Mouse (Mus musculus): Measurements from ENCODE around the gene Wwox. TPM values are rescaled to one million over a fixed set of nuclear protein-coding genes. Genes with fewer than 3 reads are reported as not detected.

Gene Wwox
- polyA plus RNA-seq, 1 experiment, result 13.5 TPM

- TF ChIP-seq POLR2A (IDR thresholded peaks at IDR 0.05; ENCODE audit: borderline replicate concordance, control insufficient read depth, low read depth, low read length) (no peak), CTCF (IDR thresholded peaks at IDR 0.05; ENCODE audit: control insufficient read depth, insufficient read depth, low read length) (no peak)
- Histone ChIP-seq H3K4me1 (ENCODE audit: control insufficient read depth, insufficient read depth, low read length) (no peaks in the 10 kb centered on the region; the same call in 1 of the 2 replicates), H3K27ac (ENCODE audit: control insufficient read depth, insufficient read depth, low read depth, low read length, poor library complexity) (no peak overlapping the region), H3K4me3 (replicated peaks; ENCODE audit: control insufficient read depth, low read depth, low read length) (no peak overlapping the region)
- 60% methylated on average over 9 of the region's 9 CpGs for WGBS
Measured at GRCm38 (mm10) chr8:115237596-115237995, 798.1 kb downstream of the Wwox start.

- TF ChIP-seq POLR2A (IDR thresholded peaks at IDR 0.05; ENCODE audit: borderline replicate concordance, control insufficient read depth, low read depth, low read length) (no peak), CTCF (IDR thresholded peaks at IDR 0.05; ENCODE audit: control insufficient read depth, insufficient read depth, low read length) (no peak)
Measured at GRCm38 (mm10) chr8:115243465-115244027, 804.1 kb downstream of the Wwox start.

GRCm38 (mm10) chr8:115249688-115250366, 810.4 kb downstream of the Wwox start:
- Histone ChIP-seq H3K4me3 (replicated peaks; ENCODE audit: control insufficient read depth, low read depth, low read length) (no peak overlapping the region), H3K27ac (ENCODE audit: control insufficient read depth, insufficient read depth, low read depth, low read length, poor library complexity) (no peak overlapping the region), H3K4me1 (ENCODE audit: control insufficient read depth, insufficient read depth, low read length) (no peaks in the 10 kb centered on the region)
- 68% methylated on average over 22 of the region's 22 CpGs for WGBS
- TF ChIP-seq CTCF (IDR thresholded peaks at IDR 0.05; ENCODE audit: control insufficient read depth, insufficient read depth, low read length) (no peak), POLR2A (IDR thresholded peaks at IDR 0.05; ENCODE audit: borderline replicate concordance, control insufficient read depth, low read depth, low read length) (no peak)

More at GRCm38 (mm10) chr8:115243465-115244027, 804.1 kb downstream of the Wwox start:
- Histone ChIP-seq H3K27ac (ENCODE audit: control insufficient read depth, insufficient read depth, low read depth, low read length, poor library complexity) (no peak overlapping the region), H3K4me3 (replicated peaks; ENCODE audit: control insufficient read depth, low read depth, low read length) (no peak overlapping the region), H3K4me1 (ENCODE audit: control insufficient read depth, insufficient read depth, low read length) (no peaks in the 10 kb centered on the region)
- 88% methylated on average over 9 of the region's 9 CpGs for WGBS

- Histone ChIP-seq H3K4me3 (replicated peaks; ENCODE audit: control insufficient read depth, low read depth, low read length) (no peak overlapping the region), H3K4me1 (ENCODE audit: control insufficient read depth, insufficient read depth, low read length) (no peaks in the 10 kb centered on the region), H3K27ac (ENCODE audit: control insufficient read depth, insufficient read depth, low read depth, low read length, poor library complexity) (no peak overlapping the region)
- TF ChIP-seq POLR2A (IDR thresholded peaks at IDR 0.05; ENCODE audit: borderline replicate concordance, control insufficient read depth, low read depth, low read length) (no peak), CTCF (IDR thresholded peaks at IDR 0.05; ENCODE audit: control insufficient read depth, insufficient read depth, low read length) (no peak)
- 90% methylated on average over 13 of the region's 13 CpGs for WGBS
Measured at GRCm38 (mm10) chr8:115255550-115255949, 816.1 kb downstream of the Wwox start.

GRCm38 (mm10) chr8:115257417-115257816, 818.0 kb downstream of the Wwox start:
- no peaks in the 10 kb centered on the region for H3K4me1 ChIP-seq (ENCODE audit: control insufficient read depth, insufficient read depth, low read length)
- H3K27ac ChIP-seq (ENCODE audit: control insufficient read depth, insufficient read depth, low read depth, low read length, poor library complexity), result no peak overlapping the region
- H3K4me3 ChIP-seq (replicated peaks; ENCODE audit: control insufficient read depth, low read depth, low read length), result no peak overlapping the region
- no peak for TF ChIP-seq POLR2A (IDR thresholded peaks at IDR 0.05; ENCODE audit: borderline replicate concordance, control insufficient read depth, low read depth, low read length)
- TF ChIP-seq CTCF (IDR thresholded peaks at IDR 0.05; ENCODE audit: control insufficient read depth, insufficient read depth, low read length), result no peak
- WGBS, result 85% methylated on average over 17 of the region's 17 CpGs

- Histone ChIP-seq H3K27ac (ENCODE audit: control insufficient read depth, insufficient read depth, low read depth, low read length, poor library complexity) (no peak overlapping the region), H3K4me1 (ENCODE audit: control insufficient read depth, insufficient read depth, low read length) (no peaks in the 10 kb centered on the region), H3K4me3 (replicated peaks; ENCODE audit: control insufficient read depth, low read depth, low read length) (no peak overlapping the region)
- WGBS, result 91% methylated on average over 12 of the region's 12 CpGs
- TF ChIP-seq CTCF (IDR thresholded peaks at IDR 0.05; ENCODE audit: control insufficient read depth, insufficient read depth, low read length) (no peak), POLR2A (IDR thresholded peaks at IDR 0.05; ENCODE audit: borderline replicate concordance, control insufficient read depth, low read depth, low read length) (no peak)
Measured at GRCm38 (mm10) chr8:115259806-115260205, 820.4 kb downstream of the Wwox start.

- H3K4me1 ChIP-seq (ENCODE audit: control insufficient read depth, insufficient read depth, low read length), result no peaks in the 10 kb centered on the region; the same call in 1 of the 2 replicates
- 90% methylated on average over 11 of the region's 11 CpGs for WGBS
- TF ChIP-seq CTCF (IDR thresholded peaks at IDR 0.05; ENCODE audit: control insufficient read depth, insufficient read depth, low read length), result no peak
- no peak for TF ChIP-seq POLR2A (IDR thresholded peaks at IDR 0.05; ENCODE audit: borderline replicate concordance, control insufficient read depth, low read depth, low read length)
- no peak overlapping the region for H3K27ac ChIP-seq (ENCODE audit: control insufficient read depth, insufficient read depth, low read depth, low read length, poor library complexity)
- no peak overlapping the region for H3K4me3 ChIP-seq (replicated peaks; ENCODE audit: control insufficient read depth, low read depth, low read length)
Measured at GRCm38 (mm10) chr8:115267196-115267595, 827.7 kb downstream of the Wwox start.

GRCm38 (mm10) chr8:115269601-115270000, 830.1 kb downstream of the Wwox start:
- Histone ChIP-seq H3K27ac (ENCODE audit: control insufficient read depth, insufficient read depth, low read depth, low read length, poor library complexity) (no peak overlapping the region), H3K4me3 (replicated peaks; ENCODE audit: control insufficient read depth, low read depth, low read length) (no peak overlapping the region), H3K4me1 (ENCODE audit: control insufficient read depth, insufficient read depth, low read length) (no peaks in the 10 kb centered on the region; the same call in 1 of the 2 replicates)
- 21% methylated on average over 4 of the region's 4 CpGs for WGBS
- TF ChIP-seq CTCF (IDR thresholded peaks at IDR 0.05; ENCODE audit: control insufficient read depth, insufficient read depth, low read length) (no peak), POLR2A (IDR thresholded peaks at IDR 0.05; ENCODE audit: borderline replicate concordance, control insufficient read depth, low read depth, low read length) (no peak)
